Mouse (Mus musculus): ENCODE data around the gene Mmrn1. TPM values are rescaled to one million over a fixed set of nuclear protein-coding genes. Genes with fewer than 3 reads are reported as not detected.

The Mmrn1 gene
- polyA plus RNA-seq (2017; shearing (Covaris generic)), result not detected

GRCm38 (mm10) chr6:60924676-60925075, at the start of gene Mmrn1:
Mmrn1 (plus strand) TSS chr6:60924976.

Other genes starting within 250 kb of the Mmrn1 start
- gene Snca, start 95.1 kb upstream of the Mmrn1 start, polyA plus RNA-seq (2017; shearing (Covaris generic)), result 0.24 TPM

All from CD4-positive, CD25-positive, alpha-beta regulatory T cell, adult 9 weeks (primary cell).